Mouse (Mus musculus) megakaryocyte, embryonic 14.5 days (primary cell): ENCODE results near the gene Serpina6.

Source experiments
- FLI1 ChIP-seq: IDR thresholded peaks from 2 replicates; pipeline ENCODE4 v1.6.1; 2012; ENCODE audit warnings: low read length, inconsistent platforms, mixed read lengths
- GATA1 ChIP-seq: IDR thresholded peaks from 3 replicates; pipeline ENCODE4 v1.6.1; 2012; ENCODE audit warnings: mixed read lengths, low read length, inconsistent platforms, borderline replicate concordance

- TF ChIP-seq GATA1 (no peak), FLI1 (no peak)
These were observed 8.3 kb upstream of the Serpina6 start for GRCm38 (mm10) chr12:103665286-103665685.
